Mouse (Mus musculus) thymus, adult 2 months (tissue): ENCODE measurements at regions not wholly inside any gene's neighbourhood (a gene's known extent, or its start where the extent isn't known, plus 50 kb on each side); places are given as distances from the start of the nearest gene placed in this dataset.

Source experiments
- DNase-seq: peaks from one replicate; pipeline ENCODE4 v3.0.0; 2021
- H3K27ac ChIP-seq: fragments of 200-500 bp; 2 replicates; pipeline ENCODE4 v1.5.1; 2012; ENCODE audit warnings: low read length, control low read depth; ENCODE audit not compliant: control insufficient read depth, insufficient read depth
- H3K27me3 ChIP-seq: fragments of 200-500 bp; 2 replicates; pipeline ENCODE4 v1.6.1; 2012; ENCODE audit warnings: mild to moderate bottlenecking, low read length, moderate library complexity, mixed read lengths; ENCODE audit not compliant: control insufficient read depth, insufficient read depth
- H3K36me3 ChIP-seq: fragments of 200-500 bp; 2 replicates; pipeline ENCODE4 v1.6.1; 2012; ENCODE audit warnings: mild to moderate bottlenecking, low read length, moderate library complexity; ENCODE audit not compliant: control insufficient read depth, insufficient read depth
- H3K4me1 ChIP-seq: fragments of 200-500 bp; replicated peaks from 2 replicates; pipeline ENCODE4 v1.6.1; 2012; ENCODE audit warnings: low read length; ENCODE audit not compliant: control insufficient read depth, insufficient read depth
- H3K4me3 ChIP-seq: fragments of 200-500 bp; 2 replicates; pipeline ENCODE4 v1.5.1; 2012; ENCODE audit warnings: mild to moderate bottlenecking, low read length, control low read depth, moderate library complexity; ENCODE audit not compliant: control insufficient read depth, insufficient read depth
- CTCF ChIP-seq: fragments of 200-500 bp; IDR thresholded peaks from 2 replicates; pipeline ENCODE4 v1.5.1; 2012; ENCODE audit warnings: mild to moderate bottlenecking, control low read depth, low read length, moderate library complexity, borderline replicate concordance; ENCODE audit not compliant: control insufficient read depth, poor library complexity, insufficient read depth; ENCODE audit errors: extremely low read depth
- POLR2A ChIP-seq: fragments of 200-500 bp; IDR thresholded peaks from 2 replicates; pipeline ENCODE4 v1.6.1; 2012; ENCODE audit warnings: mild to moderate bottlenecking, low read length, control low read depth, moderate library complexity; ENCODE audit not compliant: control insufficient read depth, poor library complexity, insufficient read depth; ENCODE audit errors: extremely low read depth
- WGBS: fragments of 180-500 bp; shearing (Covaris S2); methylation state at CpG from one replicate; pipeline ENCODE4 v1.1.7; 2018; 5-methylcytosine and 5-hydroxymethylcytosine counted together

DNA sequence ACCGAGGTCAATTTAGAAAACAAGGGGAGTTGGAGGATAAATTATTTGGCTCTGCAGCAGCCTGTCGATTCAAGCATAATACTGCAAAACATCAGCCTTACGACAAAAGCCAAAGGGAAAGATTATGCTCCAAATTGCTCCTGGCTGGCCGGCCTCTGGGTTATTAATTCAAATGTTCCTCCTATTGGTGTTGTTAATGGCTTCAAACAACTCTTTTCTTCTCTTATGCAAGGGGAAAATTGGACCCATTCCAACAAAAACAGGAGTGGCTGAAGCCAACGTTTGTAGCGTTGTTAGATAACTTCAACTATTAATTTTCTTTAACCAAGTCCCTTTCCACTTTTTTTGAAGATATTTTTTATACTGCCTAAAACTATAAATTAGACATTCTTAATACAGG, 71.0 kb upstream of the Tab2 start:
- Histone ChIP-seq H3K4me1 (peaks cover 1% of the 10 kb centered on the region), H3K27ac (no peak overlapping the region), H3K27me3 (no peaks in the 10 kb centered on the region), H3K4me3 (no peak overlapping the region), H3K36me3 (no peaks in the 10 kb centered on the region)
- TF ChIP-seq CTCF (no peak), POLR2A (no peak)
- DNase-seq, result no peak
- 80% methylated on average over 6 of the region's 6 CpGs for WGBS

DNA sequence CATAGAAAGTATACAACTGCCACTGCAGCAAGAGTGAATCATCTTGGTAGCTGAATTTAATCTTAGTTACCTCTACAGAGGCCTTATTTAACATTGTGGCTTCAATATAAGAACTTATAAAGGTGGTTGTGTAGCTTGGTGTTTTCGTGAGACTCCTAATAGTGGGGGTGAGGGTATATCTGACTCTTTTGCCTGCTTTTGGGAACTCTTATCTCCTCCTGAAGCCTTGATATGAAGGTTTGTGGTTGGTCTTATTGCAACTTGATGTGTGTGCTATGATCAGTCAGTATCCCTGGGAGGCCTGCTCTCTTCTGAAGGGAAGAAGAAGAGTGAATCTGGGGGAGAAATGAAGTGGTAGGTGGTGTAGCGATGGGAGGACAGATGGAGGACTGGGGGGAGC, 67.7 kb upstream of the Tab2 start:
- H3K4me1 ChIP-seq, result peaks cover 3% of the 10 kb centered on the region
- DNase-seq, result no peak
- no peak for TF ChIP-seq CTCF
- no peak for TF ChIP-seq POLR2A
- no peaks in the 10 kb centered on the region for H3K27me3 ChIP-seq
- H3K36me3 ChIP-seq, result no peaks in the 10 kb centered on the region
- no peak overlapping the region for H3K27ac ChIP-seq
- 90% methylated on average over 2 of the region's 2 CpGs for WGBS
- no peak overlapping the region for H3K4me3 ChIP-seq

DNA sequence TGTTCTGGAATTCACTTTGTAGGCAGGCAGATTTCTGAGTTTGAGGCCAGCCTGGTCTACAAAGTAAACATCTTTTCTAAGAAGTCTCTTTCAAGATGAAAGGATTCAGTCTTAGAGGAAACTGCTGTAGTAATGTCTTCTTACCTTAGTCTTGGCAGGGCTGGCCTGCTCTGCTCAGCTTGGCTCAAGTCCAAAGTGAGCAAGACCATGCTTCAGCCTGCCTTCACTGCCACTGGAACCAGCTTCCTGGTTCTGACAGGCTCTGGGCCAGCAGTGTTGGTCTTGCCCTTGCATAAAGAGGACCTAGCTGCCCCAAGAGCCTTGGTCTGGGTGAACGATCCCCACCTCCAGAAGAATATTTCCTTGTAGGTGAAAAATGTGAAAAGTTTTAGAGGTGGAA, 65.9 kb upstream of the Tab2 start:
- no peaks in the 10 kb centered on the region for H3K27me3 ChIP-seq
- no peak overlapping the region for H3K27ac ChIP-seq
- DNase-seq, result no peak
- peaks cover 3% of the 10 kb centered on the region for H3K4me1 ChIP-seq
- no peak overlapping the region for H3K4me3 ChIP-seq
- 86% methylated on average over 1 of the region's 1 CpGs for WGBS
- TF ChIP-seq CTCF (no peak), POLR2A (no peak)
- no peaks in the 10 kb centered on the region for H3K36me3 ChIP-seq

DNA sequence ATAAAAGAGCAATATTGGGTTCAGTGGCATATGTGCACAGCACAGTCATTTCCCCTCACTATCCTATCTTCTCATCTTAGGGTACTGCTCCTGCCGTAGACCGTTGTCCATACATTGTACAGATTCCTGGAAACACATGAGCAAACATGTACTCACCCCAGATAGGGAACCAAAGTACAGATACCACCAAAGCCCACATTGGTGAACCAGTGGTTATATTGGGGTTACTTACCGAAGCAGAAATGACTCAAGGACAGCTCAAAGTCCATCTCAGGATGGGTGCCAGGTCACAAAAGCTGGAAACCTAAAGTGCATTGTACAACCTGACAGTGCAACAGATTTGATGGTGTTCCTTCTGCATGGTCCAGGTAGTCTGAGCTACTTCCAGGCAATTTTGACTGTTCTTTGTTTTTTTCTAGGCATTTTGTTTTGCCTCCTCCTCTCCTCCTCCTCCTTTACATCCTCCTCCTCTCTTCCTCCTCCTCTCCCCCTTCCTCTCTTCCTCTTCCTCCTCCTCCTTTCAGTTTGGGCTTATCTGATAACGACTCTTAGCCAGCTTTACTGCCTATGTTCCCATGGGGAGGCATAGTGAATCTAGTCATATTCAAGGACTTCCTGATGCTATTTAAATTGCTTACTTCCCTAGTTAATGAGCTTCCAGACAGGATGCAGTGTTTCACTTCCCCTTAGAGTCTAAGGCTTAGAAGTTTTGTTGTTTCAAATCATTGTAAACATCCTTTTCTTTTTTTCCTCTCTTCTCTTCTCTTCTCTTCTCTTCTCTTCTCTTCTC, 65.1 kb upstream of the Tab2 start:
- H3K4me3 ChIP-seq, result no peak overlapping the region
- no peaks in the 10 kb centered on the region for H3K27me3 ChIP-seq
- 54% methylated on average over 4 of the region's 4 CpGs for WGBS
- H3K4me1 ChIP-seq, result peaks cover 3% of the 10 kb centered on the region
- no peaks in the 10 kb centered on the region for H3K36me3 ChIP-seq
- DNase-seq, result no peak
- TF ChIP-seq CTCF (no peak), POLR2A (no peak)
- H3K27ac ChIP-seq, result no peak overlapping the region

DNA sequence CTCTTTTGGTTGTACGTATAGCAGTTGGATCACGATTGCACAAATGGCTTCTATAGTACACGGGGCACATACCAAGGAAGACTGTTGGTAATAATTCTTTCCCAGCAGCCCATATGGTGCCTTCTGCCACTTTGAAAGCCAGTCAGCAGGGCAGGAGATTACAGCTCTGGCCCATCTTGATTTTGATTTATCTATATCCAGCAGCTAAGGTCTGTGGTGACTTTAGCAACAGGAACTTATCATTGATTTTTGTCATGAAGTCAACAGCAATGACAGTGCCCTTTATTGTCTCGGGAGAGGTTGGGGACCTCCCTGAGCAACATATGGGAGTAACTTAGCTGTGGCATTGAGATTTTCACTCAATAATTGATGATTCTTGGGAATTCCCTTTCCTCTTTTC, 64.1 kb upstream of the Tab2 start:
- Histone ChIP-seq H3K36me3 (no peaks in the 10 kb centered on the region), H3K4me1 (peaks cover 3% of the 10 kb centered on the region), H3K27me3 (no peaks in the 10 kb centered on the region), H3K4me3 (no peak overlapping the region), H3K27ac (no peak overlapping the region)
- TF ChIP-seq POLR2A (no peak), CTCF (no peak)
- no peak for DNase-seq
- 88% methylated on average over 4 of the region's 4 CpGs for WGBS

DNA sequence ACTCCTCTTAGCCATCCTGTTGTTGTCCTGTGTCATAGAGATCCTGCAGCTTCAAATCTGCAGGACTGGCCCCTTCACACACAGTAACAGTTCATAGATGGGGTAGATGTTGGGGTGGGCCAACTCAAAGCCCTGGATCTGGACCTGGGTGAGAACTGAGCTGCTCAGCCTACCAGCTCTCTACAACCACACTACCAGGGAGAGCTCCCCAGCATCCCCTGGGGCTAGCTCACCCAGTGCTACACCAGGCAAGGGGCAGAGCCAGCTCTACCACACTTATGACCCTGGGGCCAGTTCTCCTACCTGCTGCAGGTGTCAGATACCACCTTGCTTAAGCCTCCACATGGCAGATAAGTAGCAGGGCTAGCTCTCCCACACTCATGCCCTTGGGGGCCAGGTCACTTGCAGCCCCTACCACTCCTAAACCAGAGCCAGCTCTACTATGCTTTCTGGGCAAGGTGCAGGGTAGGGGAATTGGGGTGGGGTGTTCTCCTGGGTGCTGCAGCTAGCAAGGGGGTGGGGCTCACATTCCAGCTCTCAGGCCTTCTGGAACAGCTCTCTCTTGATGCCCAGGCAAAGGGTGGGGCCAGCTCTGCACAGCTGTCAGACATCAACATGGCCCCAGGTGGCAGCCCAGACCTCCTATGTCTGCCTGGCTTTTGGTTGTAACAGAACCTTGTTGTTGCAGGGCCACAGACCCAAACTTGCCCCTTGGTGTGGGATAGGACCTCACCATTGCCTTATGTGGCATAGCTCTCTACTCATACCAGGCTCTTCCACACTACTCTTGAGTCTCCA, 62.4 kb upstream of the Tab2 start:
- DNase-seq, result no peak
- no peaks in the 10 kb centered on the region for H3K36me3 ChIP-seq
- H3K27me3 ChIP-seq, result no peaks in the 10 kb centered on the region
- H3K27ac ChIP-seq, result no peak overlapping the region
- TF ChIP-seq CTCF (no peak), POLR2A (no peak)
- no peak overlapping the region for H3K4me3 ChIP-seq
- H3K4me1 ChIP-seq, result peaks cover 5% of the 10 kb centered on the region
